In the genomic region with DNA sequence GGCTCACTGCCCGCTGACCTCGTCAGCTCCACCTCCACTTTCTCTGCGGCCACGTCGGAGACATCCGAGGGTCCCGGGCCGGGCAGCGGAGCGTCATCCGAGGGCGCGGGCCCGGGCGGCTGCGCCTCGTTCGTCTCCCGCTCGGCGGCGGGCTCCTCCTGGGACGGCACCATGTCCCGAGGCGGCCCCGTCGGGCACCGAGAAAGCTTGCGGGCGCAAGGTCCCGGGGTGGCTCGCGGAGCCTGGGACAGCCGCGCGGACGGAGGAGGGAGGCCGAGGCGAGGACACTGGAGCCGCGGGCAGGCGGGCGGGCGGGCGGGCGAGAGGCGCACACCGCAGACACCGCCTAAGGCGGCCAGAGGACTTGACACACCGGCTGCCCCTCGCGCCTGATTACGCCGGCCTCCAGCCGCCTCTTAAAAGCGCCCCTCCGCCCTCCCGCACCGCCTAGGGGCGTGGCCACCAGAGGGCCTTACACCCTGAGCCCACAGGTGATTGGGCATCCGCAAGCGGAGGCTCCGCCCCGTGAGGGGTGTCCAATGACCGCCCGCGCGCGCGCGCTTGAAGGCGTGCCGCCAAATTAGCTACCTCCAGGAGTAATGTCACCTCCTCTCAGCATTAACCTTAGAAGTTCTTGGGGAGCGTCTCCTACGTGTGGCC, we compare ENCODE assay signal across 8 mouse cellular contexts. TPM values are rescaled to one million over a fixed set of nuclear protein-coding genes. Genes with fewer than 3 reads are reported as not detected.
DNase-seq lines count a peak whose midpoint lies in the region; ATAC-seq lines count a peak whose summit lies in the region.

A gene (minus strand): TSS at position 395 of the 660 bp plus-strand sequence.

- H3K27me3 ChIP-seq in intestine, embryonic 15.5 days (replicated peaks), result no peaks in the 10 kb centered on the region

- no peaks in the 10 kb centered on the region for H3K9me3 ChIP-seq in intestine, embryonic 15.5 days

- intact Hi-C loops in left cerebral cortex, postnatal 14 days (cut with DNase I), result no loop called here

- H3K9ac ChIP-seq in intestine, embryonic 15.5 days, result peak within 1 kb of the TSS; percentile 80

- 0 out of 2 replicates have a peak, but pooled peaks cover 3% of the 10 kb centered on the region for H3K4me1 ChIP-seq in intestine, embryonic 15.5 days (replicated peaks)

- H3K4me2 ChIP-seq in intestine, embryonic 15.5 days (replicated peaks), result peak within 1 kb of the TSS; percentile 95

- H3K4me3 ChIP-seq in intestine, embryonic 15.5 days (replicated peaks), result peak within 1 kb of the TSS; percentile 78

- H3K36me3 ChIP-seq in intestine, embryonic 15.5 days, result no peaks in the 10 kb centered on the region

- peak; percentile 98 for DNase-seq in adrenal gland, postnatal 10 days
- DNase-seq in embryo, embryonic 9.5 days (ENCODE audit: extremely low spot score), result peak; percentile 93
- DNase-seq in gastrocnemius, postnatal 4 days (ENCODE audit: low spot score in 2 of 2), result peak; percentile 81 to 93
- DNase-seq in left cerebral cortex, postnatal 14 days (ENCODE audit: low spot score in 2 of 2), result peak; percentile 90 to 91
- peak; percentile 90 for DNase-seq in right cerebral cortex, postnatal 14 days
- peak; percentile 86 for DNase-seq in urinary bladder, postnatal 25 days (ENCODE audit: low spot score)

- under 1% methylated on average over 60 of the region's 76 CpGs for WGBS in intestine, embryonic 15.5 days

- H3K27ac ChIP-seq in intestine, embryonic 15.5 days, result 0 out of 2 replicates have a peak within 1 kb of the TSS, but pooled peaks have one; percentile 9

- ATAC-seq in intestine, embryonic 15.5 days, result peak; percentile 99
- peak; percentile 93 for ATAC-seq in megakaryocyte-erythroid progenitor cell, adult 5-6 weeks (replicated peaks; ENCODE audit: low FRiP score, low TSS enrichment, poor library complexity, severe bottlenecking)

RNA-seq across cellular contexts. Expression of the gene that starts here (rescaled TPM):
- total RNA-seq in adrenal gland, postnatal 10 days (2021), result 10 to 100 TPM; 17.0 to 18.4 TPM
- 10 to 100 TPM; 19.4 to 20.4 TPM for total RNA-seq in gastrocnemius, postnatal 4 days (2021)
- polyA plus RNA-seq in intestine, embryonic 15.5 days (2015; fragmentation: Nextera tagmentation; extraction: Ambion mirVana), result 36.1 and 37.4 TPM in 2 replicates
- total RNA-seq in left cerebral cortex, postnatal 14 days (2021), result 1 to 10 TPM; 2.7 to 3.9 TPM
- 44.2 and 51.6 TPM in 2 replicates for total RNA-seq in megakaryocyte-erythroid progenitor cell, adult 5-6 weeks (2014; fragmentation: Nextera tagmentation)
- 27.1 and 35.5 TPM in 2 replicates for total RNA-seq in megakaryocyte-erythroid progenitor cell, adult 5-6 weeks (2017)

Comparison
In these comparisons a context has a peak if more than half of its experiments do, and no peak if none do; other contexts are left out.
1. Peak in every context shown above with its lines: DNase-seq, ATAC-seq, H3K4me3 ChIP-seq and H3K27ac ChIP-seq.